Mouse (Mus musculus) E14TG2a.4 (cell line): ENCODE data around the gene 2310039H08Rik.

Source experiments
- CTCF ChIP-seq: conservative IDR thresholded peaks from 2 replicates; pipeline ENCODE4 v1.5.1; 2014; ENCODE audit warnings: low read length
- POU5F1 ChIP-seq: IDR thresholded peaks from 2 replicates; pipeline ENCODE4 v1.6.1; 2014; ENCODE audit warnings: low read length, borderline replicate concordance

GRCm38 (mm10) chr17:46809131-46809830 is 36.8 kb downstream of the 2310039H08Rik start:
- no peak for TF ChIP-seq CTCF
- TF ChIP-seq POU5F1, result no peak
